Mouse (Mus musculus) hindbrain, embryonic 12.5 days (tissue): Measurements from ENCODE around the gene Kcnk1. TPM values are rescaled to one million over a fixed set of nuclear protein-coding genes. Genes with fewer than 3 reads are reported as not detected.

ENCODE experiments used
- ATAC-seq: fragments of 200-750 bp; cut with Nextera tagmentation; 2 replicates; pipeline ENCODE4 v1.8.0; 2017; ENCODE audit warnings: moderate TSS enrichment; ENCODE audit not compliant: low FRiP score
- H3K27ac ChIP-seq: fragments of 300-500 bp; sonication (generic); 2 replicates; pipeline ENCODE4 v1.5.1; 2016; ENCODE audit warnings: mild to moderate bottlenecking
- H3K27me3 ChIP-seq: fragments of 300-500 bp; sonication (generic); 2 replicates; pipeline ENCODE4 v1.6.1; 2016; ENCODE audit warnings: mild to moderate bottlenecking
- H3K36me3 ChIP-seq: fragments of 300-500 bp; sonication (generic); 2 replicates; pipeline ENCODE4 v1.6.1; 2016; ENCODE audit warnings: mild to moderate bottlenecking
- H3K4me1 ChIP-seq: fragments of 300-500 bp; sonication (generic); 2 replicates; pipeline ENCODE4 v1.6.1; 2016
- H3K4me2 ChIP-seq: fragments of 300-500 bp; sonication (generic); replicated peaks from 2 replicates; pipeline ENCODE4 v1.6.1; 2016; ENCODE audit warnings: mild to moderate bottlenecking
- H3K4me3 ChIP-seq: fragments of 300-500 bp; sonication (generic); 2 replicates; pipeline ENCODE4 v1.5.1; 2016; ENCODE audit warnings: mild to moderate bottlenecking
- H3K9ac ChIP-seq: fragments of 300-500 bp; sonication (generic); 2 replicates; pipeline ENCODE4 v1.6.1; 2016; ENCODE audit warnings: mild to moderate bottlenecking, moderate library complexity
- H3K9me3 ChIP-seq: fragments of 300-500 bp; sonication (generic); replicated peaks from 2 replicates; pipeline ENCODE4 v1.6.1; 2016; ENCODE audit warnings: mild to moderate bottlenecking
- WGBS: fragments of 180-500 bp; shearing (Covaris S2); methylation state at CpG from one replicate; pipeline ENCODE4 v1.1.7; 2016; 5-methylcytosine and 5-hydroxymethylcytosine counted together
- polyA plus RNA-seq: library from polyadenylated mRNA; unstranded; fragments of >200 nt; fragmentation: Nextera tagmentation; extraction: Ambion mirVana; gene quantifications from 2 replicates; pipeline ENCODE4 v1.2.1, GENCODE M21; 2016

Kcnk1 gene
- polyA plus RNA-seq, 1 experiment from 2014 or later = 14.2 TPM

DNA sequence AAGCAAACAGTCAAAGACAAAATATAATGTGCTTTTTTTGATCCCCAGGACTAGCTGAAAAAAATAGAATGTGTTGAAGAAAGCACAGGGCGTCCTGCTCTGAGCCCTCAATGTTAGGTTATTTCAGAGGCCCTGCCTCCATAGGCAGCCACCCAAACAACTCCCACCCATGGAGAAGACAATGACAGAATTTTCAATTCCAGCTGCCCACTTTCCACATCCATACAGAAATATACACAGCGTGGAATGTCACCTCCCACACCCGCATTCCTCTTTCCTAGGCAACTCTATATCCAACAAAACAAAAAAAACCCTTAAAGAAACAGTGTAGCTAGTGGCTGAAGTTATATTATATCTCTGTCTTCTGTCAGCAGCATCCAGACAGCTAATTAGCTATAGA, 23.6 kb upstream of the Kcnk1 start:
- Histone ChIP-seq H3K4me2 (no peak overlapping the region), H3K36me3 (no peaks in the 10 kb centered on the region), H3K4me1 (no peaks in the 10 kb centered on the region), H3K4me3 (no peak overlapping the region), H3K9me3 (no peaks in the 10 kb centered on the region), H3K27me3 (no peaks in the 10 kb centered on the region), H3K9ac (no peak overlapping the region), H3K27ac (no peak overlapping the region)
- WGBS = 41% methylated on average over 3 of the region's 3 CpGs
- ATAC-seq = no peak

DNA sequence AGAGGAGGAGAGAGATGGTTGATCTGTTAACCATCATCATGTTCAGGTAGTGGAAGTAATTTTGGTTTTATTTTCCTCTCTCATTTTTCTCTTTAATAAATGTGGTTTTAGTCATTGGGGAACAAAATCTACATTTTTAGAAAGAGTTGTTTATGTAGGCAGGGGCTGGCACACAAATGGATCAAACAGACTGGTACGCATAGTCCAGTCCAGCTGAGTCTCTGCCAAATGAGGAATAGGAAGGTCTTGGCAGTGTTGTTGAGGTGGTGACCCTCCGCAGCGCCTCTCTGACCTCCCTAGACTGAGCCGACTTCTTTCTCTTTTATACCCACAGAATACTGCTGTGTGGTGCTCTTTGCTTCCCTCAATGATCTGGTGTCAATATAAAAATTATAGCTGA, 19.0 kb upstream of the Kcnk1 start:
- H3K27ac ChIP-seq = no peak overlapping the region
- no peaks in the 10 kb centered on the region for H3K27me3 ChIP-seq
- no peaks in the 10 kb centered on the region for H3K4me1 ChIP-seq
- 75% methylated on average over 4 of the region's 4 CpGs for WGBS
- H3K4me3 ChIP-seq = no peak overlapping the region
- H3K36me3 ChIP-seq = no peaks in the 10 kb centered on the region
- no peak overlapping the region for H3K4me2 ChIP-seq
- ATAC-seq = no peak
- H3K9ac ChIP-seq = no peak overlapping the region
- H3K9me3 ChIP-seq = no peaks in the 10 kb centered on the region

DNA sequence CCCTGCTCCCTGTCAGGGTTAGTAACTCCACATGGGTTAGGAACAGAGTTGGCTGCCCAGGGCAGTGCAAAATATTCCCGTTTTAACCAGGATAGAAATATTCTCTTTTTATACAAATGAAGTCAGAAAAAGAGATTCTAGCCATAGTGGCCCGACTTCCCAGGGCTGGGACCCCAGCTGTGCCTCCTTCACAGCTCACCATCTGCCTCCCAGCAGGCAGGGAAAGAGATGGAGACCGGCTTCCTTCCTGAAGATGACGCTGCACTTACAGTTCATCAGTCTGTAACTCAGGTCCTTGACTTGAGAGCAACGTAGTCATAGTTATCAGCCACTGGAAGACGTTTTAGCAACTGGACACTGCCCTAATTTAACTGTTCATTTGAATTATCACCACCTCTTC, 14.1 kb upstream of the Kcnk1 start:
- H3K9ac ChIP-seq = no peak overlapping the region
- ATAC-seq = no peak
- H3K36me3 ChIP-seq = no peaks in the 10 kb centered on the region
- H3K27me3 ChIP-seq = no peaks in the 10 kb centered on the region
- 32% methylated on average over 6 of the region's 6 CpGs for WGBS
- H3K4me2 ChIP-seq = no peak overlapping the region
- no peak overlapping the region for H3K4me3 ChIP-seq
- no peaks in the 10 kb centered on the region for H3K4me1 ChIP-seq
- H3K9me3 ChIP-seq = no peaks in the 10 kb centered on the region
- no peak overlapping the region for H3K27ac ChIP-seq

DNA sequence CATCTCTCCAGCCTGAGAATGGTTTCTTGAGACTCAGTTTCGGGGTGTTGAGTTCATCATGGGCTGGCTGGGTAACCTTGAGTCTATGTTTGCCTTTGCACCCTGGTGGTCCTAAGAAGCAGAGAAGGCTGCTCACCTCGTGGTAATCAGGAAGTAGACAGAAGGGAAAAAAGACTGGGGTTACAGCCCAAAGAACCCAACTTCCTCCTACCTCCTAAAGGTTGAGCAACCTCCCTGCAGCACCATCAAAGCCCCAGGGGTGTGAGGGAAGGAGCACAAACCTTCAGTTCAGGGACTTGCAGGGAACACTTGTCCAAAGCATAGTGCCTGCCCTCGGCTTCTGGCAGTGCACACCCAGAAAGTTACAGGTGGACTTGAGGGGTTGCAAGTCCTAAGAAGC, 11.5 kb upstream of the Kcnk1 start:
- Histone ChIP-seq H3K9me3 (no peaks in the 10 kb centered on the region), H3K27ac (no peak overlapping the region), H3K9ac (no peak overlapping the region), H3K4me3 (no peak overlapping the region), H3K4me2 (no peak overlapping the region), H3K36me3 (no peaks in the 10 kb centered on the region), H3K4me1 (peaks cover 5% of the 10 kb centered on the region; the same call in 1 of the 2 replicates), H3K27me3 (no peaks in the 10 kb centered on the region)
- WGBS = 74% methylated on average over 3 of the region's 3 CpGs
- no peak for ATAC-seq

DNA sequence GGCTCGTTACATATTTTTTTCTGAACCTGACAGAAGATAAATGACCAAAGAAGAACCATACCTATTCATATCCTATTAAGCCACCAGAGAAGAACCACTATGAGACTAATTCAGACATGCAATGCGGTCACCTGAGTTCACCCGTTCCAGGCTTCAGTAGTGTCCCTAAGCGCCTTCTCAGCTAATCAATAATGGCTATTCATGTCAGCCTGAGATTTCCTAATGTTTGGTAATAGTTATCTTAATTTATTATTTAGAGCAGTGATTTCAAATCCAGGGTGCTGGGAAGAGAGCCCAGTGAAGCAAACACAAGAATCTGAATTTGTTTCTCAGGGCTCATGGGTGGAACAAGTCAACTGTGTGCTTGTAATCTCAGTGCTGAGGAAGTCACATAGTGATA, 10.8 kb upstream of the Kcnk1 start:
- 91% methylated on average over 4 of the region's 4 CpGs for WGBS
- no peak for ATAC-seq
- no peaks in the 10 kb centered on the region for H3K36me3 ChIP-seq
- H3K9me3 ChIP-seq = no peaks in the 10 kb centered on the region
- H3K4me3 ChIP-seq = no peak overlapping the region
- peaks cover 5% of the 10 kb centered on the region; the same call in 1 of the 2 replicates for H3K4me1 ChIP-seq
- H3K27ac ChIP-seq = no peak overlapping the region
- no peaks in the 10 kb centered on the region for H3K27me3 ChIP-seq
- no peak overlapping the region for H3K4me2 ChIP-seq
- no peak overlapping the region for H3K9ac ChIP-seq

DNA sequence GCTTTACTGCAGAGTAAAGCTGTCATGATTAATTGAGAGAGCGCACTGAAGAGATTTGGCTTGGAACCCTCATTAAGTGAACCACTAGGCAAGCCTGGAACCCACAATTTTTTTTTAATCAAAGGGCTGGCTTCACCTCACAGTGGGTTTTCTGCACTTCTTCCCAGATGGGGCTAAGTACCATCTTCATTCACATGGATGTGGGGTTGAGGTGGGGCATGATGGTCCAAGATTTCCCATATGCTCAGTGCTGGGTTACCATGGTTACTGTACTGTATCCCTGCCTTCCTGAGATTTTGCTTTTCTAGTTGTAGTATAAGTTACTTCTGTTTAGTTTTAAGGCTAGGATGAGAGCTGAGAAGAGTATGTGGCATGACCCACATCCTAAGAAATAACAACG, 9.6 kb upstream of the Kcnk1 start:
- no peak overlapping the region for H3K4me3 ChIP-seq
- no peak overlapping the region for H3K9ac ChIP-seq
- no peak for ATAC-seq
- no peak overlapping the region for H3K27ac ChIP-seq
- H3K4me2 ChIP-seq = no peak overlapping the region
- 92% methylated on average over 2 of the region's 2 CpGs for WGBS
- H3K9me3 ChIP-seq = no peaks in the 10 kb centered on the region
- H3K4me1 ChIP-seq = peaks cover 5% of the 10 kb centered on the region; the same call in 1 of the 2 replicates
- H3K27me3 ChIP-seq = 0 out of 2 replicates have a peak, but pooled peaks cover 2% of the 10 kb centered on the region
- no peaks in the 10 kb centered on the region for H3K36me3 ChIP-seq

DNA sequence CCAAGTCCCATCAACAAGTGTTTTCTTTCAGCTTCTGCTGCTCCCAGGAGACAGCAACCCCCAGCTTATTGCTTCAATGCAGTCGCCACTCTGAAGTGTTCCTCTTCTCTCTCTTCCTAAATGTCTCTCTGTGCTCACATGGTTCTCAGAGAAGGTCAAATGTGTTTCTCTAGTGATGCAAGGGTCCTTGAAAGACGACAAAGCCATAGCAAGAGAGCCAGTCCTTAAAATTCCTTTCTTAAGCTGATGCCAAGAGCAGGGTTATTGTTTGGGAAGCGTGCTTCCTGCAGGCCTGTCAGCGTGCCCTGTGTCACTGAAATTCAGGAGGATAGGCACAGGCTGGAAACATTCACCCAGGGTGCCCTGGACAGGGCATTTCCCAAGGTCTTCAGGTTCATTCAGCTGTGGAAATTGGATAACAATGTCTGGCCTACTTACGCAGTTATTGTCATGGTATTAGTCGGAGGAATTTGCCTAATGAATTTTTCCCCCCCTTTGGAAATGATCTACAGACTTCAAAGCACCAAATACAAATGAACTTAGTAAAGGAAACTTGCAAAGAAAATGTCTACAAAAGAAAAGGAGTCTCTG, 7.9 kb upstream of the Kcnk1 start:
- Histone ChIP-seq H3K27me3 (0 out of 2 replicates have a peak, but pooled peaks cover 2% of the 10 kb centered on the region), H3K4me1 (peaks cover 5% of the 10 kb centered on the region; the same call in 1 of the 2 replicates), H3K36me3 (no peaks in the 10 kb centered on the region), H3K9ac (no peak overlapping the region), H3K27ac (no peak overlapping the region), H3K4me3 (no peak overlapping the region), H3K9me3 (no peaks in the 10 kb centered on the region), H3K4me2 (no peak overlapping the region)
- no peak for ATAC-seq
- WGBS = 32% methylated on average over 6 of the region's 6 CpGs

DNA sequence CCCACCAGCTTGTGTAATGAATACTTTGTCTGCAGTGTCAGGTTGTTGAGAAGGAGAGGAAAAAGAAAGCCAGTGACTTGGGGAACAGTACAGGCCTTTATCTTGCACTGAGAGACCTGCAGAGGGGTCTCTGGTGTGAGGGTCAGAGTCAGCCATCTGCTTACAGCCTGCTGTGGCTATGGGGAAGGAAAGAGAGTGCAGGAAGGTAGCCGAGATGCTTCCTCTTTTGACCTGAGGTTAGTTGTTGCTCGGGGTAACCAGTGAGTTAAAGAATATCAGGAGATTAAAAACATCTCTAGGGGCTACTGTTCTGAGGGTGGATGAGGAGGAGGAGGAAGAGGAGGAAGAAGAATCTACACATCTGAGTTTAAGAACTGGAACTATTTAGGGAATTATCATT, 7.0 kb upstream of the Kcnk1 start:
- Histone ChIP-seq H3K9ac (no peak overlapping the region), H3K27me3 (peaks cover 7% of the 10 kb centered on the region), H3K27ac (no peak overlapping the region), H3K4me2 (no peak overlapping the region), H3K36me3 (no peaks in the 10 kb centered on the region), H3K4me3 (no peak overlapping the region), H3K4me1 (peaks cover 5% of the 10 kb centered on the region; the same call in 1 of the 2 replicates), H3K9me3 (no peaks in the 10 kb centered on the region)
- WGBS = 61% methylated on average over 2 of the region's 2 CpGs
- ATAC-seq = no peak

DNA sequence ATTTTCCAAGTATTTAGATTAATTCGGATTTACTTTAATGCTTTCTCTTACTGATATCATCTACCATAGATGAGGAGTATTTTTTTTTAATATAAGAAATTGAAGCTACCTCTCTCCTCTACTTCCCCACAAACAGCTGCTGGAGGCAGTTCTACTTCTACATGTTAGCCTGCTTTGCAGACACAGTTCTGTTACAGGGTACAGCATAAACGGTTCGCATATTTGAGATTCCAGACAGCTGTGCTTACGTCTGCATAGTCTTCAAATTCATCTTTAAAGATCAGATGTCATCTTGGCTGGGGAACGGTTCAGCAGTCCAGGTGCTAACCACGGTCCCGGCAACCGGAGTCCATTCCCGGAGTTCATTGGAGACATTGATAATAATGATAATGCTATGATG, 1.3 kb upstream of the Kcnk1 start:
- 73% methylated on average over 9 of the region's 9 CpGs for WGBS
- Histone ChIP-seq H3K4me3 (no peak overlapping the region), H3K27ac (no peak overlapping the region), H3K9ac (no peak overlapping the region), H3K9me3 (no peaks in the 10 kb centered on the region), H3K4me2 (no peak overlapping the region), H3K36me3 (no peaks in the 10 kb centered on the region), H3K27me3 (peaks cover 54% of the 10 kb centered on the region), H3K4me1 (peaks cover 15% of the 10 kb centered on the region)
- no peak for ATAC-seq

DNA sequence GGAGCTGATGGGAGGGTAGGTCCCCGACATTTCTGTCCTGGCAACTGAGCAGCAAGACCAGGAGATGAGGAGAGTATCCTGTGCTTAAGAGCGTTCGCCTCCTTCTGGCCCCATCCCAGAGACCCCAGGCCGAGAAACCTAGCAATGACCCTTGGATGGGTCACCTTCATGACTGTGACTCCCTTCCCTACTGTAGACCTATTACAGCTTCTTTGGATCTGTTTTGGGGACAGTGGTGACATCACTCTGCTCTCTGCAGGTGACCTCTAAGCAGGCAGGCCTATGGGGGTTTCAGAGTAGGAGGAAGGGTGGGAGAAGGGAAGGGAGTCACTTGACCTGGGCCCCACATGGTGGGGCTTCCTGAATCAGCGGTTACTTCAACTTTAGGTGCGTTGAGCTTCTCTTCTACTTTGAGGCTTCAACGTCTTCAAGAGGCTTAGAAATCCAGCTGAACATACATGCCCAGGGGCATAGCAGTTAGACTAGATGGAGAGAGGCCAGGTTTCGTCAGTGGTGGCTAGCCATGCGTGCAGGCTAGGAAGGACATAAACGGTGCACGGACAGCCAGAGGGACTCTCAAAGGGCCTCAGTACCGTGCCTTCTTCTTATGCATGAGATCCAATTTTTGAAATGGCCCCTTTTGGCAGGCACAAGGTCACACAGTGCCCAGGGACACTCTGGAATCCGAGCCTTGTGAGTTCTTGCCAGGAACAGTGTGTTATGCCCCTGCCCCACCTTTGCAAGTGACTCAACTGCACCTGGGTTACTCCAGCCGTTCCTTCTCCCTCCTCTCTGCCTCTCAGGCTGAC, 1.3 kb downstream of the Kcnk1 start:
- Histone ChIP-seq H3K27me3 (peaks cover 51% of the 10 kb centered on the region), H3K36me3 (no peaks in the 10 kb centered on the region), H3K9me3 (no peaks in the 10 kb centered on the region), H3K27ac (no peak overlapping the region), H3K4me1 (peaks cover 15% of the 10 kb centered on the region), H3K9ac (peak overlapping the region; percentile 75), H3K4me2 (peak overlapping the region; percentile 94), H3K4me3 (peak overlapping the region; percentile 57)
- WGBS = 12% methylated on average over 14 of the region's 14 CpGs
- ATAC-seq = peak; percentile 32; the same call in 1 of the 2 replicates

DNA sequence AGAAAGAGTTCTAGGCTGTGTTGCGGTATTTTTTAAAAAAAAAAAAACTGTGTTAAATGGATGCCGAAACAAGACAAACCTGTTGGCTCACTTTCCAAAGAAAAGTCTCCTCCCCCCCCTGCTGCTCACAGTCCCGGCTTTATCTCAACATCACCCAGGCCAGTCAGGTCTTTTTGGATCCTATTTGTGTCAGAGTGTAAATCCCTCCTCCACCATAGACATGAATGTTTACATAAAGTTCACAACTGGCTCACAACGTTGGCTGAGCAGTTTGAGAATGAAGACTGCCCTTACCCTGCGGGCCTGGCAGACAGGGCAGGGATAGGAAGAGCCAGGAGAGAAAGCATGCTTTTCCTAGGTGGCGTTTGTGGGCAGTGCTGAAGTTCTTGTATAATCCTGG, 2.0 kb downstream of the Kcnk1 start:
- 33% methylated on average over 6 of the region's 6 CpGs for WGBS
- Histone ChIP-seq H3K9ac (no peak overlapping the region), H3K4me3 (0 out of 2 replicates have a peak overlapping the region, but pooled peaks have one; percentile 4), H3K36me3 (no peaks in the 10 kb centered on the region), H3K4me1 (peaks cover 15% of the 10 kb centered on the region), H3K4me2 (peak overlapping the region; percentile 94), H3K9me3 (no peaks in the 10 kb centered on the region), H3K27me3 (peaks cover 51% of the 10 kb centered on the region), H3K27ac (no peak overlapping the region)
- no peak for ATAC-seq

DNA sequence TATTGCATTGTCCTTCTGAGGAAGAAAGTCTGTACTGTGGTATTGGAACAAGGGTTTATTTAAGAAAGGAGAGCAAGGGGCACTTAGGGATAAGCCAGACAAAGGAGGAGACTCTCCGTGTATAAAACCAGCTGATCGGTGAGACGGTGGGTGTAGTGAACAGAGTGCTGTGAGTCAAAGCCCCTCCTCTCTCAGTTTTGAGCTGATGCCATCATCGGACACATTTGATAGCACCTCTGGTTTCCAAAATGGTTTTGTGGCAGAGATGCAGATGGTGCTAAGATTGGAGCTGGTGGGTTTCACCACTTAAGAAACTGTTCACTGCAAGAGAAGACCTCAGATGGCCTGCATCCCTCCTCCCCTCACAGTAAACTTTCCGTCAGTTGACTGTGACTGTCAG, 2.6 kb downstream of the Kcnk1 start:
- Histone ChIP-seq H3K4me3 (no peak overlapping the region), H3K4me1 (peaks cover 15% of the 10 kb centered on the region), H3K9me3 (no peaks in the 10 kb centered on the region), H3K27ac (no peak overlapping the region), H3K36me3 (no peaks in the 10 kb centered on the region), H3K9ac (no peak overlapping the region), H3K27me3 (peaks cover 51% of the 10 kb centered on the region), H3K4me2 (peak overlapping the region; percentile 94)
- no peak for ATAC-seq
- 65% methylated on average over 5 of the region's 5 CpGs for WGBS
